Mouse (Mus musculus): ENCODE data around the gene Tmem45a2. TPM values are rescaled to one million over a fixed set of nuclear protein-coding genes. Genes with fewer than 3 reads are reported as not detected.

The Tmem45a2 gene
- polyA plus RNA-seq (2014; fragmentation: Nextera tagmentation; extraction: Ambion mirVana) = not detected in 2 replicates

DNA sequence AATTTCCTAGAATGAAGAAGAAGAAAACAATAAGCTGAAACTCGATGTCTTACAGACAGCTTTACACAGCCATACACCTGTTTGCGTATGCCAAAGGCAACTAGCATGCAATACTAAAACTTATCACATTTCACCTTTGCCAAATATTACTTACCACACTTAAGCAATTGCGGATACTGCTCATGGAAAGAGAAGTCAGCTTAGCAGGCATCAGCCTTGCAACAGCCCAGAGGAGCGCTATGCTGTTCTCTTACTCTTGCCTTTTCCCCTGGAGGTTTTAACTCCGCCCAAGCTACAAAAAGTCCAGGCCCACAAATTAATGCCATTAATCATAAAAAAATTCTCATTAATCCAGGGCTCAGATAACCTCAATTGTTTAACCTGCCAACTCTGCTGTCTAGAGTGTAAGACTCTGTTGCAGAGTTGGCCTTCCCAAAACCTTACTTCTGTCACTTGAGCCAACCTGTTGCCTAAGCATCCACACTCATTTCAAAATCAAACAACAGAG, at the start of gene Tmem45a2:
Tmem45a2 (minus strand) TSS at position 241 of the 508 bp plus-strand sequence.
- ATAC-seq (ENCODE audit: low FRiP score) (no peak), DNase-seq (ENCODE audit: low spot score) (no peak)
- Histone ChIP-seq H3K27me3 (ENCODE audit: control insufficient read depth, insufficient read depth, low read length) (no peaks in the 10 kb centered on the region), H3K4me3 (ENCODE audit: low read depth, low read length) (no peak within 1 kb of the TSS), H3K4me1 (replicated peaks; ENCODE audit: control insufficient read depth, insufficient read depth, low read length) (no peaks in the 10 kb centered on the region), H3K9ac (ENCODE audit: low read depth, low read length) (no peak within 1 kb of the TSS), H3K36me3 (ENCODE audit: control insufficient read depth, insufficient read depth, low read length) (no peaks in the 10 kb centered on the region), H3K27ac (ENCODE audit: low read depth, low read length) (no peak within 1 kb of the TSS), H3K4me2 (replicated peaks; ENCODE audit: low read depth, low read length) (no peak within 1 kb of the TSS), H3K9me3 (ENCODE audit: control insufficient read depth, low read length) (no peaks in the 10 kb centered on the region)
- WGBS = 91% methylated on average over 5 of the region's 5 CpGs

DNA sequence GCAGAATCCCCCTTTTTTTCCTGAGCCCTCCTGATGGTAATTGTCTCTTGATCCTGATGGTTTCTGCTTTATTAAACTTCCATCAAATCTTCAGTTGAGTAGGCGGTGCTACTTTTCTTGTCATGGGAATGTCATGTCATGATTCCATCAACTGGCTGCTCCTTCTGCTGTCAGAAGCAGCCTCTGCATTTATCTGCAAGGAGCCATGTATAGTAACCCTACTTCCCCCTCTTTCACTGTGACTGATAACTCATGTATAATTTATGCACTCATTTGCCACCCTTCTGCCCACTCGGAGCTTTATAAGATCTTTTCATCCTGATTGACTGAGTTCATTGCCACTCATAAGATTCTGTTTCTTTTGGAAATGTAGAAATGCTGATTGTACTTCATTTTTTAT, 46.4 kb upstream of the Tmem45a2 start:
- H3K9ac ChIP-seq (ENCODE audit: low read depth, low read length) = no peak overlapping the region
- no peaks in the 10 kb centered on the region for H3K36me3 ChIP-seq (ENCODE audit: control insufficient read depth, insufficient read depth, low read length)
- no peak for ATAC-seq (ENCODE audit: low FRiP score)
- no peak overlapping the region for H3K4me2 ChIP-seq (replicated peaks; ENCODE audit: low read depth, low read length)
- no peaks in the 10 kb centered on the region for H3K4me1 ChIP-seq (replicated peaks; ENCODE audit: control insufficient read depth, insufficient read depth, low read length)
- H3K4me3 ChIP-seq (ENCODE audit: low read depth, low read length) = no peak overlapping the region
- no peak for DNase-seq (ENCODE audit: low spot score)
- WGBS = 71% methylated on average over 2 of the region's 2 CpGs
- H3K27ac ChIP-seq (ENCODE audit: low read depth, low read length) = no peak overlapping the region
- no peaks in the 10 kb centered on the region for H3K9me3 ChIP-seq (ENCODE audit: control insufficient read depth, low read length)
- no peaks in the 10 kb centered on the region for H3K27me3 ChIP-seq (ENCODE audit: control insufficient read depth, insufficient read depth, low read length)

- Histone ChIP-seq H3K27me3 (ENCODE audit: control insufficient read depth, insufficient read depth, low read length) (no peaks in the 10 kb centered on the region), H3K4me2 (replicated peaks; ENCODE audit: low read depth, low read length) (no peak overlapping the region), H3K4me1 (replicated peaks; ENCODE audit: control insufficient read depth, insufficient read depth, low read length) (no peaks in the 10 kb centered on the region), H3K36me3 (ENCODE audit: control insufficient read depth, insufficient read depth, low read length) (no peaks in the 10 kb centered on the region), H3K9ac (ENCODE audit: low read depth, low read length) (no peak overlapping the region), H3K4me3 (ENCODE audit: low read depth, low read length) (no peak overlapping the region), H3K27ac (ENCODE audit: low read depth, low read length) (no peak overlapping the region), H3K9me3 (ENCODE audit: control insufficient read depth, low read length) (no peaks in the 10 kb centered on the region)
- DNase-seq (ENCODE audit: low spot score) (no peak), ATAC-seq (ENCODE audit: low FRiP score) (no peak)
These were observed 44.9 kb upstream of the Tmem45a2 start for GRCm38 (mm10) chr16:57116066-57116465.

DNA sequence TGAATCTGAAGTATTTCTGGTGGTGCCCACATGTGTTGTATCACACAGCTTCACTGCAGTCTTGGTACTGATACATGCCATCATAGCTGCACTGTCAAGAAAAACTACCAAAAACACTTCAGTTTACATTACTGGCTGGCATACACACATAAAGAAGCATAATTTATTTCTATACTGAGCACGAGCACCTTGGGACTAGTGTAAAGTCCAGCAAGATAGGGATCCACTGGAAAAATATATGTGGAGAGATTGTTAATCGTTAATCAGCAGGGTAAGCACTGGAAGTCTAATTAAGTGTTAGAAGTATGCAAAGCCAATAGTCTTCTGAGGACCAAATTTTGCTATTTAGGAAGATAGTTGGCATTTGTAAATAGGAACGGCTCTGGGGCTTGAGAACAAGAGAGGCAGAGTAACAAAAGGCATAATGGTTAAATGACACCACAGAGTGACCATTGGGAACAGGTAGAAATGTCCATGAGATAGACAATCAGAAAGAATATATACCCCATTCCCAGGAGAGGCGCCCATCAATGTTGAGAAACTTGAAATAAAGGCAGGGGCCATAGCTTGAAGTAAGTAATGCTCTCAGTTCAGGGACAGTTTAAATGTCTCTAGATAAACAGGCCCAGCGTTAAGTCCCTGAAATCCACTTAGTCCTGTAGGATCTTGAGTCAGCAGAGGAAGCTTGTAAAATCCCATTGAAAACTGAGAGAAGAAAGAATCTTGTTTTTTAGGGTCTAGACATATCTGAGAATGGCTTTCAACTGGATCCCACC, 35.2 kb upstream of the Tmem45a2 start:
- Histone ChIP-seq H3K4me2 (replicated peaks; ENCODE audit: low read depth, low read length) (no peak overlapping the region), H3K27me3 (ENCODE audit: control insufficient read depth, insufficient read depth, low read length) (no peaks in the 10 kb centered on the region), H3K9ac (ENCODE audit: low read depth, low read length) (no peak overlapping the region), H3K4me1 (replicated peaks; ENCODE audit: control insufficient read depth, insufficient read depth, low read length) (no peaks in the 10 kb centered on the region), H3K9me3 (ENCODE audit: control insufficient read depth, low read length) (no peaks in the 10 kb centered on the region), H3K36me3 (ENCODE audit: control insufficient read depth, insufficient read depth, low read length) (no peaks in the 10 kb centered on the region), H3K27ac (ENCODE audit: low read depth, low read length) (no peak overlapping the region), H3K4me3 (ENCODE audit: low read depth, low read length) (no peak overlapping the region)
- 85% methylated on average over 5 of the region's 5 CpGs for WGBS
- ATAC-seq (ENCODE audit: low FRiP score) = no peak
- DNase-seq (ENCODE audit: low spot score) = no peak

DNA sequence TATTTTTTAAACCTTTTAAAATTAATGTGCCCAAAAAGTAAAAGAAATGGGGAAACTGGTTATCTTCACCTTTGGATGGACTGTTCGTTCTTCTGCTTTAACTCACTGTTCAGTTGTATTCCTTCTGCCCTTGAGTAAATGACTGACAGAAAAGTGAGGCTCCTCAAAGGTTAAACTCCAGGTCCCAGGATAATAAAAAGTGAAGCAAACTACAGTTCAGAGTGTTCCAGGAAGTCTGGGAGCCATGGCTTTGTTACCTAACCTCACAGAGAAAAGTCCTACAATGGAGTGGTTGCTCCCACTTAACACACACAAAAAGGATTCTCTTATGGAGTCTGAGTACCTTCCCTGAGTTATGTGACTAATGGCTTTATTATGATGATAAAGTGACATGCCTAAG, 30.0 kb upstream of the Tmem45a2 start:
- no peak overlapping the region for H3K27ac ChIP-seq (ENCODE audit: low read depth, low read length)
- H3K4me1 ChIP-seq (replicated peaks; ENCODE audit: control insufficient read depth, insufficient read depth, low read length) = no peaks in the 10 kb centered on the region
- DNase-seq (ENCODE audit: low spot score) (no peak), ATAC-seq (ENCODE audit: low FRiP score) (no peak)
- no peak overlapping the region for H3K4me2 ChIP-seq (replicated peaks; ENCODE audit: low read depth, low read length)
- no peaks in the 10 kb centered on the region for H3K9me3 ChIP-seq (ENCODE audit: control insufficient read depth, low read length)
- H3K4me3 ChIP-seq (ENCODE audit: low read depth, low read length) = no peak overlapping the region
- no peak overlapping the region for H3K9ac ChIP-seq (ENCODE audit: low read depth, low read length)
- H3K36me3 ChIP-seq (ENCODE audit: control insufficient read depth, insufficient read depth, low read length) = no peaks in the 10 kb centered on the region
- H3K27me3 ChIP-seq (ENCODE audit: control insufficient read depth, insufficient read depth, low read length) = no peaks in the 10 kb centered on the region
- WGBS = 88% methylated on average over 1 of the region's 1 CpGs

DNA sequence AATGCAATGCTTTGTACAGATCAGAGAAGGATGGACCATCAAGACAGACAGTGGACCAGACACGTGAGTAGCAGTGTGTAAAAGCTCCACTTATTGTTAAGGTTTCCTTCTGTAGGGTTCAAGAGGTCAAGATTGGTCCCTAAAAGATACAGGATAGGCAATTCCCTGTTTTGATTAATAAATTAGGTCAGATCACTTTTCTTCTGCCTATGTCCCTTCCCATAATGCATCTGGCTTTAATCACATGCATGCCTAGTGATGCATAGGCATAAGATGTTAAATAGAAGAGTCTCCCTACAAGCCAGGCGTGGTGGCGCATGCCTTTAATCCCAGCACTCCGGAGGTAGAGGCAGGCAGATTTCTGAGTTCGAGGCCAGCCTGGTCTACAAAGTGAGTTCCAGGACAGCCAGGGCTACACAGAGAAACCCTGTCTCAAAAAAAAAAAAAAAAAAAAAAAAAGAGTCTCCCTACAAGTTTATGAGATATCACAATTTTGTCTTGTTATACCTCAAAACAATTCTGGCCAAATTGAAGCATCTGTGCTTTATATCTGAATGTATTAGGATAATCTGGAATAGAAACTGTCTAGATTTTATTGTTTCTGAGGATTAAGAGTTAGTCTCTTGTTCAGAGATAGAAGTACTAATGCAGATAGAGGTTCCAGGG, 28.5 kb upstream of the Tmem45a2 start:
- no peak for DNase-seq (ENCODE audit: low spot score)
- H3K4me3 ChIP-seq (ENCODE audit: low read depth, low read length) = no peak overlapping the region
- no peak for ATAC-seq (ENCODE audit: low FRiP score)
- H3K9ac ChIP-seq (ENCODE audit: low read depth, low read length) = no peak overlapping the region
- WGBS = 75% methylated on average over 5 of the region's 5 CpGs
- no peaks in the 10 kb centered on the region for H3K9me3 ChIP-seq (ENCODE audit: control insufficient read depth, low read length)
- H3K4me1 ChIP-seq (replicated peaks; ENCODE audit: control insufficient read depth, insufficient read depth, low read length) = no peaks in the 10 kb centered on the region
- H3K36me3 ChIP-seq (ENCODE audit: control insufficient read depth, insufficient read depth, low read length) = no peaks in the 10 kb centered on the region
- H3K27ac ChIP-seq (ENCODE audit: low read depth, low read length) = no peak overlapping the region
- no peaks in the 10 kb centered on the region for H3K27me3 ChIP-seq (ENCODE audit: control insufficient read depth, insufficient read depth, low read length)
- H3K4me2 ChIP-seq (replicated peaks; ENCODE audit: low read depth, low read length) = no peak overlapping the region

GRCm38 (mm10) chr16:57098468-57099144, 27.4 kb upstream of the Tmem45a2 start:
- no peak overlapping the region for H3K4me2 ChIP-seq (replicated peaks; ENCODE audit: low read depth, low read length)
- WGBS = 65% methylated on average over 7 of the region's 7 CpGs
- H3K4me3 ChIP-seq (ENCODE audit: low read depth, low read length) = no peak overlapping the region
- H3K9me3 ChIP-seq (ENCODE audit: control insufficient read depth, low read length) = no peaks in the 10 kb centered on the region
- no peak overlapping the region for H3K9ac ChIP-seq (ENCODE audit: low read depth, low read length)
- no peak overlapping the region for H3K27ac ChIP-seq (ENCODE audit: low read depth, low read length)
- DNase-seq (ENCODE audit: low spot score) (no peak), ATAC-seq (ENCODE audit: low FRiP score) (no peak)
- no peaks in the 10 kb centered on the region for H3K36me3 ChIP-seq (ENCODE audit: control insufficient read depth, insufficient read depth, low read length)
- H3K27me3 ChIP-seq (ENCODE audit: control insufficient read depth, insufficient read depth, low read length) = no peaks in the 10 kb centered on the region
- no peaks in the 10 kb centered on the region for H3K4me1 ChIP-seq (replicated peaks; ENCODE audit: control insufficient read depth, insufficient read depth, low read length)

DNA sequence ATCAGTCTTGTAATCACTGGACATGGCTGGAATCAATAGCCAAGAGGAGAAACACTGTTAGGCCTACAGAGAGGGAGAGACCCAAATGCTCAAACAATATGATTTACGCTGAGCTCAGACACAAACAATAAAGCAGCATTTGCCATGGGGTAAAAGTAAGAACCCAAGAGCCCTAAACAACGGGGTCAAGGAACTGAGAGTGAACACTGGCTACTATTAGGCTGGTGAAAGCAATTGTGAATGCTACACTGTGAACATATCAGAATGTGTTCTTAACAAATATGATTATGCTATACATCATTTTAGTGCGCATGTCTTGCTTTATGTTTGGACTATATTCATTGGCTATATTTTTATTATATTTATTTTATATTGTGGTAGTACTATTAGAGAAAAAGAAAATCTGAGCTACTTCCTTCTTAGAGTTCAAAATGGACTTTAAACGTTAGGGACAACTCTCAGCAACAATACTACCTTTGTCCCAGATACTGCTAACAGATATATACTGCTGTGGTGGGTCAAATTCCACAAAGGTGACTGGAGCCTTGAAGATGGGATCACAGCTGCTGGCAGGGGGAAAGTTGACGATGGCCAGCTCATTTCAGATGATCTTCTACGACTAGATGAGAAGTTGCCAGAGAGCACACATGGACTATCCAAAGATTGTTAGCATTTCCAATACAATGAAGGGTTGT, 21.9 kb upstream of the Tmem45a2 start:
- ATAC-seq (ENCODE audit: low FRiP score) = no peak
- no peak overlapping the region for H3K4me3 ChIP-seq (ENCODE audit: low read depth, low read length)
- no peaks in the 10 kb centered on the region for H3K27me3 ChIP-seq (ENCODE audit: control insufficient read depth, insufficient read depth, low read length)
- H3K9me3 ChIP-seq (ENCODE audit: control insufficient read depth, low read length) = no peaks in the 10 kb centered on the region
- H3K9ac ChIP-seq (ENCODE audit: low read depth, low read length) = no peak overlapping the region
- 74% methylated on average over 6 of the region's 6 CpGs for WGBS
- H3K36me3 ChIP-seq (ENCODE audit: control insufficient read depth, insufficient read depth, low read length) = no peaks in the 10 kb centered on the region
- H3K4me2 ChIP-seq (replicated peaks; ENCODE audit: low read depth, low read length) = no peak overlapping the region
- DNase-seq (ENCODE audit: low spot score) = no peak
- H3K27ac ChIP-seq (ENCODE audit: low read depth, low read length) = no peak overlapping the region
- H3K4me1 ChIP-seq (replicated peaks; ENCODE audit: control insufficient read depth, insufficient read depth, low read length) = no peaks in the 10 kb centered on the region

Measured in hindbrain, embryonic 11.5 days (tissue).